Mouse (Mus musculus) left cerebral cortex, adult 6 months (tissue): ENCODE results near the gene Ttll2. TPM values are rescaled to one million over a fixed set of nuclear protein-coding genes. Genes with fewer than 3 reads are reported as not detected.

Source experiments
- long read RNA-seq, 2 experiments: library from polyadenylated mRNA; unstranded; transcript quantifications; one replicate each; pipeline ENCODE4 v2.0.0; 2019 to 2020
- polyA plus RNA-seq: library from polyadenylated mRNA; unstranded; fragments of <200 nt; fragmentation: Nextera tagmentation; gene quantifications from 2 replicates; pipeline ENCODE4 v1.2.3, GENCODE M21; 2021

Gene Ttll2
- not detected in 2 replicates for polyA plus RNA-seq
- long read RNA-seq, experiment 1, result 0 reads
- long read RNA-seq, experiment 2, result 0 reads

GRCm38 (mm10) chr17:7352596-7352995 lies at the start of gene Ttll2:
Ttll2 (minus strand) TSS chr17:7352696.

GRCm38 (mm10) chr17:7385364-7385763 lies 32.9 kb upstream of the Ttll2 start, which contains the start of gene Unc93a2:
Unc93a2 (minus strand) TSS chr17:7385464.

GRCm38 (mm10) chr17:7371879-7372278 lies 19.4 kb upstream of the Ttll2 start, which contains the start of gene Gm49630:
Gm49630 (minus strand) TSS chr17:7371979.

GRCm38 (mm10) chr17:7324346-7324745 lies 28.1 kb downstream of the Ttll2 start, which contains the start of gene Tcp10a:
Tcp10a (plus strand) TSS chr17:7324646.

Other genes with a start within 250 kb of the Ttll2 start
- 10.5 and 18.1 TPM in 2 replicates for gene Rps6ka2, start 182.6 kb downstream of the Ttll2 start, polyA plus RNA-seq
- 0.09 TPM in 1 of 2 replicates, not detected in the other for gene Tcp10a, start 28.1 kb downstream of the Ttll2 start, polyA plus RNA-seq
- gene Gm49630, start 19.3 kb upstream of the Ttll2 start, polyA plus RNA-seq, result not detected in 2 replicates
- not detected in 2 replicates for gene Unc93a2, start 32.8 kb upstream of the Ttll2 start, polyA plus RNA-seq